Mouse (Mus musculus) cortical plate, adult 2 months (tissue): ENCODE measurements at regions not wholly inside any gene's neighbourhood (a gene's known extent, or its start where the extent isn't known, plus 50 kb on each side); places are given as distances from the start of the nearest gene placed in this dataset.

ENCODE experiments used
- CTCF ChIP-seq: fragments of 200-500 bp; IDR thresholded peaks from 2 replicates; pipeline ENCODE4 v1.5.1; 2011; ENCODE audit warnings: mild to moderate bottlenecking, control low read depth, low read length; ENCODE audit not compliant: insufficient read depth; ENCODE audit errors: extremely low read depth
- POLR2A ChIP-seq: fragments of 200-500 bp; IDR thresholded peaks from 2 replicates; pipeline ENCODE4 v1.6.1; 2011; ENCODE audit warnings: mild to moderate bottlenecking, low read length, control low read depth; ENCODE audit not compliant: insufficient read depth; ENCODE audit errors: extremely low read depth

- no peak for TF ChIP-seq CTCF
- no peak for TF ChIP-seq POLR2A
These were observed 601.8 kb upstream of the Ddx18 start for GRCm38 (mm10) chr1:122169547-122169946.
